Mouse (Mus musculus): ENCODE data around the gene Tmem164.
"Not testable (repeated sequence)": the region's sequence is repeated elsewhere in the genome, so short reads cannot be mapped to it uniquely, and the experiment has no call there.

The Tmem164 gene

DNA sequence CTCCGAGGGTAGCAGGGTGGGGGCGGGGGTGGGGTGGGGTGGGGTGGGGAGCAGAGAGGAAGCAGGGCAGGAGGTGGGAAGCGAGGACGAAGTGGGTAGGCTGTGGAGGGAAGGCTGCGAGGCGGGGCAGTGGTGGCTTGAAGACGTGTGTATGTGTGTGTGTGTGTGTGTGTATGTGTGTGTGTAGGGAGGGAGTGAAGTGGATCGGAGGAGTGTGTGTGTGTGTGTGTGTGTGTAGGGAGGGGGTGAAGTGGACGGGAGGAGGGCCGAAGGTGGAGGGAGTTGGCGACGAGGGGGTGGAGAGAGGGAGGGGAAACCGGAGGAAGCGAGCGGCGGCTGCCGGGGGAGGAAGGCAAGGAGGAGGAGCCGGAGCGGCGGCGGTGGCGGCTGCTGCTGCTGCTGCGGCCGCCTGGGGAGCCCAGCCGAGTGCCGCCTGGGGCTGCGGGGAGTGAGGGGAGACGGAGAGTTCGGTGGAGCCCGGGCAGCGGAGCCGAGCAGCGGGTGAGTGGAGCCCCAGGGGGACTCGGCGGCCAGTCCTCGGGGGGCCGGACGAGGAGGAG lies at the start of gene Tmem164:
TSS of gene Tmem164 (plus strand) at position 351 of the 560 bp plus-strand sequence.
- DNase-seq (ENCODE audit: low read depth, low spot score) = no peak

DNA sequence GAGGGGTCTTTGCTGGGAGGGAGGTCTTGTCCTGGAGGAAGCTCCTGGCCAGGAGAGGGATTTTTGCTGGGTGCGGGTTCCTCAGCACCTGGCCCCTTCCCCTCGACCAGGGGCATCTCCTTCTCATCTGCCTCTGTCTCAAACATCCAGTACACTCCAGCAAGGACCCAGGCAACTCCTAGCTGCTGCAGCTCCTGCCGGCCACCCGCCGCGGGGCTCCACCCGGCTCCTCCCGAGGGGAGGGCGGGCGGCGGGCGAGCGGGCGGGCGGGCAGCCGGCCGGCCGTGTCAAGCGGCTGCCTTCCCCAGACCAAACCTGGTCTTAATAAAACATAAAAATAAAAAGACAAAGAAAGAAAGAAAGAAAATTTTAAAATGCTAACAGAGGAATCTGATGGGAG lies 48.2 kb upstream of the Tmem164 start:
- not testable (repeated sequence) for DNase-seq (ENCODE audit: low read depth, low spot score)

DNA sequence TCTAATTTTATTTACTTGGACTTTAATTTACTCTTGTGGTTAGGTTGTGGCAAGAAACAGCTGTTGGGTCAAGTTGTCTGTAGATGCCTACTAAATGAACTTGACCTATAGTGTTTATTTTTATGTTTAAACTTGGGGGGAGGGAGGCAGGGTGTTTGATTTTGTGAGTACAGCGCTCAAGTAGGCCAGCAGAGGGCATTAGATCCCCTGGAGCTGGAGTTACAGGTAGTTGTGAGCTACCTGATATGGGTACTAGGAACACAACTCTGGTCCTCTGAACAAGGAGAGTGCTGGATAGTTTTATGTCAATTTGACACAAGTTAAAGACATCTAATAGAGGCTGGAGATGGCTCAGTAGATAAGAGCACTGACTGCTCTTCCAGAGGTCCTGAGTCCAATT lies 34.0 kb upstream of the Tmem164 start:
- DNase-seq (ENCODE audit: low read depth, low spot score) = no peak

DNA sequence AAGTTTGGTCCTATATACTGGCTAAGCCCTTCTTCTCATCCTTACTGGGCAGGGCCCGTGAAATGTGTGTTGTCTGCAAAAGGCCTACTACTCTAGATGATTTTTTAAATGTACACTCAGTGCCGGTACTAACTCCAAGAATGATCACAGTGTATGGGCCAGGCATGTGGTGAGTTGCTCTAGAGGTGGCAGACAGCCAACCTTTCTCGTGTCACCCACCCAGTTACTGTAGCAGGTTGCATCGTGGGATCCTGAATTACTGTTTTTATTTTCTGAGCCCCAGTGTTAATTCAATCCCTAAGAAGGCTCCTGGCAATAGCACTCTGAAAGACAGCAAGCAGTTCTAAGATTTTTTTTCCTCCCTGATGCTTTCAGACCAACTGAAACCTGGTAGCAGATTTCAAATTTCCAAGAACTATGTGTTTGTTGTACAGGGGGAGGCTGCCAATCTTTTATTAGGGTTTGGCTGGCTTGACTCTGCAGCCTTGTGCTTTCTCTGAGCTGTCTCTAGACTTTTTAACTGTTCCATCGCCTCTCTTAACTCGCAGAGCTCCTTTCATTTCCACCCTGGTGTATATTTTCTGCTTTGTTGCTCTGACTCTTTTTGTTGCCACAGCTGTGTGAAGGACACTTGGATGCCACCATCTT lies 31.0 kb upstream of the Tmem164 start:
- no peak for DNase-seq (ENCODE audit: low read depth, low spot score)

DNA sequence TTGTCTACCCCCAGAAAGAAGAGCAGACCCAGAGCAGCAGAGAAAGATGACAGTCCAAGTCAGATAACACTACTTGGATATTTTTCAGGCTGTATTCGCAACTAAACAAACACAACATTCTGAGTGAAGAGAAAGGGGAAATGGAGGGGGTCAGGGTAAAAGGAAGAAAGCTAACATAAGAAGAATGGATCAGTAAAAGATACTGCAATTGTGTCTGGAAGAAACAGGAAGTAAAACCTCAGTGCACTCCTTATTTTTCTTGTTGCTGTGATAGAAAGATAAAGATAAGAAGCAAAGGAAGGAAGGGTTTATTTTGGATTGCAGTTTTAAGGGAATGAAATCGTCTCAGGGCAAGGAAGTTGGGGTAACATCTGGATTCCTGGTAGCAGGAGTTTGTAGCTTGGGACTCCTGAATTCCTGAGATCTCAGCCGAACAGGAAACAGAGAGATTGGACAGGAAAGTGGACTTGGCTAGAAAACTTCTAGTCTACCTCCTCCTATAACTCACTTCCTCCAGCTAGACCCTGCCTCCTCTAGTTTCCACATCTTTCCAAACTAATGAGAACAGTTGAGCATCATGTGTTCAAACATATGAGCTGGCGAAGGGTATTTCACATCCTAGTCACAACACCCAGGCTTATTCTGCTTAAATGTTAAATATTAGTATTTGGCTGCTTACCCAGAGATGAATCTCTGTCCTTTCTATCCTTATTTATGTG lies 16.3 kb upstream of the Tmem164 start:
- no peak for DNase-seq (ENCODE audit: low read depth, low spot score)

DNA sequence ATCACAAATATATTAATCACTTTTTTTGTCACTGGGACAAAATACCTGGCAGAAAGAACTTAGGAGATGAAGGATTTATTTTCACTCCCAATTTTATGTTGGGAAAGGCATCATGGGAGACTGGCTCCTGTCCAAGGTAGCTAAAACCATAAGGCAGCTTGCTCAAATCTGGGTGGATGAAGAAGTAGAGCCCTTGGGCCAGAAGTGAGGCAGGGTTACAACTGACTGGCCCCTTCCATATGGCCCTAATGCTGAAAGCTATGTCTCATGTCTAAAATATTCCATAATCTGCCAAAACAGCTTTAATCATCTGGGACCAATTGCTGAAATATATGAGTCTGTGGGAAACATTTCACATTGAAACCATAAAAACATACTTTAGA lies 15.8 kb upstream of the Tmem164 start:
- no peak for DNase-seq (ENCODE audit: low read depth, low spot score)

DNA sequence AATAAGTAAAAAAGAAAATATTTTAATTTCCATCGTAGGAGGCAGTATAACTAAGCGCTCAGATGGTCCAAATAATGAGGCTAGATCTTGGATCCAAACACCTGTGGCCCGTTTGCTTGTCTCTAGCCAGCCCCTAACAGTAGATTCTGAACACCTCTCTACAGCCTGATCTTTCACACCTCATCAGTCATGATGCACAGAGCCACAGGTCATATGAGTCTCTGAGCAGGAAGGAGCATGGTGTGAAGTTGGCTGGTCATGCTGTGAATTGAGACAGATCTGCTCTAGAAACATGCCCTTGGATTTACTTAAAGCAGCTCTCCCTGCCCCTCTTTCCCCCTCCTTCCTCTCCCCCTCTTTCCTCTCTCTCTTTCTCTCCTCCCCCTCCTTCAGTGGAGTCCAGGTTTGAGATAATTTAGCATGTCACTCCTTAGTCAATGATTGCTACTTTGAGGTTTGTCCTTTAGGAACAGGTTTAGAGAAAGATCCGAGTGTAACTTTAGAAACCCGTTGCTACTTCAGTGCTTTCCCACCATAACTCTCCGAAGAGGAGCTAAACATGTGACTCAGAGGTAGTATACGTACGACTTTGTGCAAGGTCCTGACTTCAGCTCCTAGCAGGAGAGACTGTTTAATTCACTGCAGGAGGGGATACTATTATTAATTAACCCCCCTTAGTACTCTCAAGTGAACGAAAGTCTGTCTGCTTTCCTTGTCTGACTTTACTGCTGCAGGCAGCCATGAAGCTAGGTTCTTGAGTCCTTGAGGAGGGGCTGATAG lies 11.7 kb upstream of the Tmem164 start:
- no peak for DNase-seq (ENCODE audit: low read depth, low spot score)

DNA sequence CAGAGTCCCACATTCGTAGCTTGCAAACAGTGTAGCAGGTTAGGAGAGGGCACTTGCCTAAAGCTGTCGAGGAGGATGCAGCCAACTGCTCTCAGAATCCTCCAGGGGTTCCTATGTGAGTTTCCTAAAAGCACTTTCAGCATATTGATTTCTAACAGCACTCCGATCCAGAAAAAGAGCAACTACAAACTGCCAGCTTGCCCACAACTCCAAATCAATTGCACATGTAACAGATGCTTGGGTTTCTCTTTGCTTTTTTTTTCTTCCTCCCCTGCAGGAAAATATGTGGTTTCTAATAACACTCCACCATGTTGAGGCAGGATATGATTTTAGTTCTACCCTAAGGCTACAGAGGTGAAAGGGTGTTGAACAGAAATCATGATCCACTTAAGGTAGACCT lies 11.1 kb upstream of the Tmem164 start:
- DNase-seq (ENCODE audit: low read depth, low spot score) = no peak

DNA sequence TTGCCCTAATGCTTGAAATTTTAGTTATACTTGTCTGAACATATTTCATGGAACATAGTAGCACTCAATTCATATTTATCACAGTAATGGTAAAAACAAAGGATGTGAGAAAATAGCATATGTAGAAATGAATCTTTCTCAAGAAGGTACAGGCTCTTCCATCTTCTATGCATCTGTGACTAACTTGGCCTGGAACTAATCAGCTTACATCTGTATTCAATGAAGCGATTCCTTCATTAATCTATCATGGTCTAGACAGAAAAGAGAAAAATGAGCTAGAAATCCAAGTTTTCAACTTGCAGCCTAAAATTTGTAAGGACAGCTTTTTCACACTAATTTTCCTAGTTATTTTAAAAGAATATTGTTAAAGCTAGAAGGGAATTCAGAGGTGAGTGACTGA lies 10.1 kb upstream of the Tmem164 start:
- DNase-seq (ENCODE audit: low read depth, low spot score) = no peak

DNA sequence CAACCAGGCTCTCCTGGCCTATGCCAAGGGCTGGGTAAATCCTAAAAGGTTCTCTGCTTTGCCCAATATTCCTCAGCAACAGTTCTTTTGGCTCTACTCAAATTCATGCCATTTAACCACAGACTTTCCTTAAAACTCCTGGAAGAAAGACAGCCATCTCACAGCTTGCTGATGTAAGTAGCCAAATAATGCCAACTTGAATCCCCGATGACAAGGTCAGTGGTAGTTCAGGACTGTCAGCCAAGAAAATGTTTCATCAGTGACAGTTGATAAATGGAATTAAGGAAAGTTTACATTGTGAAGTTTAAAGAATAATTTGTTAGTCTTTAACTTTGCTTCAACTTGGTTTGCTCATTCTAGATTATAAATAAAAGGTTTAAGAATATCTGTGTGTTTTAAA lies 8.5 kb upstream of the Tmem164 start:
- no peak for DNase-seq (ENCODE audit: low read depth, low spot score)

DNA sequence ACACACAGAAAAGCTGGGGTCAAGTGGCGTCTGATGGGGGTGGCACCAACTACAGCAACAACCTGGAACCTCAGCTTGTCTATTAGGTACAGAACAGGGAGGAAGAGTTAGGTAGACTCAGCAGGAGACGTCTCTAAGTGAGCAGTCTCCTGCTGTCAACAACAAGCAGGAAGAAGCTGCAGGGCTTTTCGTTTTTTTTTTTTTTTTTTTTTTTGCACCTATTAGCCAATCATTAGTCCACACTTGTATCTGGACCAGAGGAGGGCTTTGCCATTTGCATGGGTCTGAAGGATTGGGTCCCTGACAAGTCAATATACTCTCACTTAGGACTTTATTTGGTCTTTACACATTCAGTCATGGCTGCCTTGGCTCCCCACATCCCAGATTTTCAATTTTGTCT lies 4.0 kb upstream of the Tmem164 start:
- DNase-seq (ENCODE audit: low read depth, low spot score) = no peak

DNA sequence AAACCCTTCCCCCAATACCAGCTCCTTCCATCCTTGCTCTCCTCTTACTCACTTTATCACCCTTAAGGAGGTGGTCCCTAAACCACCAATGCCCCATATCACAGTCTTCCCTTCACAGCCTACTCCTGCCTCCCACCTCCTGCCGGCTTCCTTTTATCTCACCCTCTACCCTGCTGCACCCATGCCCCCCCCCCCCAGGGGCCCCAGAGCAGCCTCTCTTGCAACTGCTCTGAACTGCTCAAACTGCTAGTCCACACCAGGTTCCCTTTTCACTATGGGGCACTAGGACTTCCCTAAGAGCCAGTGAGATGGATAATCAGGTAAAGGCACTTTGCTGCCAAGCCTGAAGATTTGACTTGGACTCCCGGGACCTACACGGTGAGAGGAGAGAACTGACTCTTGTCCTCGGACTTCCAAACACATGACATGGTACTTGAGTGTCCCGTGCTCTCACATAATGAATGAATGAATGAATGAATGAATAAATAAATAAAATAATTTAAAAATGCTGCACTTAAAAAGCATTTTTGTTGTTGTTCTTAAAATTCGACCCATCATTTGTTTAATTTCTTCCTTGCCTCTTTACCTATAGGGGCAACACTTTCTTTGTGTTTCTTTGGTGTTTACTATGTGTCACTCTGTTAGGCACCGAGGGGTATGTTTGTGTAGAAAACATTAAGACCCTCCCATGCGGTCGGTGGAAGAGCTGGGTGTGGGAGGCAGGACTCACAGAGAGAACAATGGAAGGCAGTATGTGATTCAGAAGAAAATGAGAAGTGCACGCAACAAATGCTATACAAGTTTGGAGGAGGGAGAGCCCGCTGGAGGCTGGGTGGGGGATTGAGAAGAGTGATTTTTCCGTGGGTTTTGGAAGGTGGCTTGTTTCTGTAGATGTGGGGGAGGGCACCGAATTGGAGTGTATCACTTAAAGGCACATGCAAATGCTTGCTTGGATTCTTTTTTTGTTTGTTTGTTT lies 2.4 kb upstream of the Tmem164 start:
- no peak for DNase-seq (ENCODE audit: low read depth, low spot score)

DNA sequence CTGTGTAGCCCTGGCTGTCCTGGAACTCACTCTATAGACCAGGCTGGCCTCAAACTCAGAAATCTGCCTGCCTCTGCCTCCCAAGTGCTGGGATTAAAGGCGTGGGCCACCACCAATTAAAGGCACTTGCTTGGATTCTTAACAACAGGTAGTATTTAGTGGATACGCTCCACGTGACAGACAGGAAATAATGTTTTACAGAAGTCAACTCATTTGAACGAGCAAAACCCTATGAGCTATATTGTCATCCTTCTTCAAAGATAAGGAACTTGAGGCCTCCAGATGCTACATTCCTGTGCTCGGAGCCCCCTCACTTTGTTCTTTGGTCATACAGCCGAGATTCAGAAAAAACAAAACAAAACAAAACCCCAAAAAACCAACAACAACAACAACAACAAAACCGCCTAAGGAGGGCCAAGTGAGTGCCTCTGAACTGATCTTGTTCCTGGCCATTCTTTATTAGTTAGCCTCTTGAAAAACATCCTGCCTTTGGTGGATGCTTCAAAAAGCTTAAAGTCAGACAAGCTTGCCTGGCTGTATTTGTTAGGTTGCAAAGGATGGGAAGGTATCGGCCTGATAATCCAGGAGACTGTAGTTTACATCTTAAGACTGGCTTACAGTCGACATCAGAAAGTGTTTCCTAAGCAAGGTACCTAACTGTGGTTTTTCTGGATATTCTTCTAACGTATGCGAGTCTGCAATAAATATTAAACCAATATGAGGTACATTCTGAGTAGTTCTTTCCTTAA lies 1.5 kb upstream of the Tmem164 start:
- DNase-seq (ENCODE audit: low read depth, low spot score) = no peak

DNA sequence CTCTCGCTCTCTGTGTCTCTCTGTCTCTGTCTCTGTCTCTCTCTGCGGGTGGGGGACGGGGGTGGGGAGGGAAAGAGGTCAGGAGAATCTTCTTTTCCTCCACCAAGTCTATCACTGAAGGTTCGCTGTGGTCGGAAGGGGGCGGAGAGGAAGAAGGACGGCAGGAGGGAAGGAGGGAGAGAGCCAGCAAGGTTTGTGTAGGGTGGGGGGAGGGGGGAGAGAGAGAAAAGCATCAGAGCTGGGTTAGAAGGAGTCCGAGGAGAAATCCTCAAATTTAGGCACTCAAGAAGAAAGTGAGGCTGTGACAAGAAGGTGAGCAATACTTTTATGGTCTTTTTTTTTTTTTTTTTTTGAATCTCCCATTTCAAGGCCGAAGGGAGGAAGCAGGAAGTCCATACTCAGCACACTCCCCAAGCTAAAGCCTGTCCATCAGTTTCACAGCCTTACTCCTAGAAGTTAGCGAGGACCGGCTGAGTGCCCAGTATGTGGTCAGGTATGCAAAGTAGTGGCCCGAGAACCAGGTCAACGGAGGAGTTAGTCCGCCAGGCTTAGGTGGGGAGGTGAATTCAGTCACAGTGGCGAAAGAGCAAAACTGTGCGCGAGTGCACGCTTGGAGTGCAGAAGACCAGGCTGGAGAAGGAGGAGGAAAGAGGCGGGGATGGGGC lies 683 bp upstream of the Tmem164 start:
- DNase-seq (ENCODE audit: low read depth, low spot score) = no peak

DNA sequence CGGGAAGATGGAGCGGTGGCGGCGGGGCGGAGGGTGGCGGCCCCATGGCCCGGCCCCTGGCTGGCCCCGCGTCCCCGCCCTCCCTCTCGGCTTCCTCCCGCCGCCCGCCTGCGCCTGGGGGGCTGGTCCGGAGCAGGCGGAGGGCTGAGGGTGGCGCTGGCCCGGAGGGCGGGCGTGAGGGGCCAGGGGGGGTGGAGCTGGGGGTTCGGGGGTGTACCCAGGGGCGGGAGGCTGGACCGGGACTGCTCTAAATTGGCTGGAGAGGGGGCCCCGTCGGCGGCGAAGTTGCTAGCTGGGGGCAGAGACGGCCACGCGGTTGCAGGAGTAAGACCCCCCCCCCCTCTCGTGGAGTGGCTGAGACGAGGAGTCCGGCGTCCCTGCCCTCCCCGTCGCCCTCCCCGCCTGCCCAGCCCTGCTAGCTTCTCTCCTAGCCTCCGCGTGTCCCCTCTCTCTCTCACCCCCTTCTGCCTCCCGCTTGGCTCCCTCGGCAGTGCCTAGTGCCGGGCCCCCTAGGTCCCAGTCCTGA lies 473 bp downstream of the Tmem164 start:
- no peak for DNase-seq (ENCODE audit: low read depth, low spot score)

DNA sequence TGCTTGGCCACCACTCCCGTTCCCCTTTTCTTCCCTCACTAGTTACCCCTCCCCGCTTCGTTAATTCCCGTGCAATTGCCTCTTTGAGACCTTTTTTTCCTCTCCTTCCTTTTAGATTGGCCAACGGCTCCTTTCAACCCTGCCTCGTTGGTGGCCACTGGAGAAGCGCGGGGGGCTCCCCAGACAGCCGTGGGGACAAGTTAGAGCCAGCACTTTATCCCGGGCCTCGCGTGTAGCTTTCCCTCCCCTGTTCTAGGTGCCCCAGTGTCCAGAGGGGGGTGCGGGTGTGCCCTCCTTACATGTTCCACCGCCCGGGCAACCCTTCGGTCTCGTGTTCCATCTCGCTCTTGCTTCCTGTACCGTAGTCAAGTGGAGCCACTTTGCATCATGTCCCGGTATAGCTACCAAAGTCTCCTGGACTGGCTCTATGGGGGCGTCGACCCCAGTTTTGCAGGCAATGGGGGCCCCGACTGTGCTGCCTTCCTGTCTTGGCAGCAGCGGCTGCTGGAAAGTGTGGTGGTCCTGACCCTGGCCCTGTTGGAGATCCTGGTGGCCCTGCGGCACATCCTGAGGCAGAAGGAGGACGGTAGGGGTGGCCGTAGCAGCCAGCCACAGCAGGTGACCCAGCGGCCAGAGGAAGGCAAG lies 1.1 kb downstream of the Tmem164 start:
- no peak for DNase-seq (ENCODE audit: low read depth, low spot score)

DNA sequence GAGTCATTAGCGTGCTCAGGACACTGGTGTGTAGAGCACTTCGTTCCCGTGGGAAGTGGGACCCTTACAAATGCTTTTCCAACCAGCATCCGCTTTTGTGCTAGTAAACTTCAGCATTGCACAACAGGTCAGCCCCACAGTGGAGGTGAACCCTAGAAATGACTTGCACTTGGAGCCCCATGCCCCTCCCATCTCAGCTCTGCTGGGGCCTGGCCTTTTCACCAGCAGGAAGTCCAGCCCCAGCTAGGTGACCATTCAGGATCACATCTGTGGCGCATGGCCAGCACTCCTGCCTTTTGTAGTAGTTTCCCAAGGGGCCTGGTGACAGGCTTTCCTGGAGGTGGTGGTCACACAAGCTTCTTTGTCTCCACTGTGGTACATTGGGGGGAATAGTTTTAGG lies 1.8 kb downstream of the Tmem164 start:
- DNase-seq (ENCODE audit: low read depth, low spot score) = no peak

DNA sequence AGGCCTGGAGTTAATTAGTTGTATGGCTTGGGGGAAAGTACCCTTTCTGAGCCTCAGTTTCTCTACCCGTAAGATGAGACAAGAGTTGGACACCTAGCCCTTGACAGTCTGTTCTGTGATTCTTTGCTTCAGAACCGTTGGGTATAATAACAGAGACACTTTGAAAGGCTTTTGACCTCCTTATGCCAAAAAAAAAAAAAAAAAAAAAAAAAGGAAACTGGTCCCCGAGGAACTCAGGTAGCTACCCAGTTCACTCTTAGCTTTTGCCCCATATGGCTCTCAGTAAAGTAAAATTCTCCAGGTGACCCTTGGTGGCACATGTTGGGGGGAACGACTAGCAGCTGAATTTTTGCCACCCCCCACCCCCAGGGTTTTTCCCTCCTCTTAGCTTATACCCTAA lies 3.5 kb downstream of the Tmem164 start:
- DNase-seq (ENCODE audit: low read depth, low spot score) = no peak

DNA sequence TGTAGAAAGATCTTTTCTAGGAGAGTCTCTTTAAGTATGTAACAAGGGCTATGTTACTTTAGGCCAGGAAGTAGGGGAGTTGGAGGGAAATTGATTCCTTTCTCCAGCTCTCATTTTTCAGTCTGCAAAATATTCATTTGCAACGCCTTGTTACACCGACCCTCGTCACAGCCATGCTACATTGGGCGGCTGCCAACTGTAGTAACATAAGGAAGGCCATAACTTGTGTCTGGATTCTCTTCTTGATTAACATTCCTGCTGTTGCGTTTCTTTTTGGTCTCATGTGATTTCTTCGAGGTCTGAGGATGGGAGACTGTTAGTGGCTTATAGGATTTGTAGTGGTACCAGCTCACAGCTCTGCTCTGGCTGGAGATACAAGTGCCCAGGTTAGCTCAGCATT lies 4.5 kb downstream of the Tmem164 start:
- DNase-seq (ENCODE audit: low read depth, low spot score) = no peak

Measured in WW6 (cell line).